Mouse (Mus musculus) heart, postnatal 0 days (tissue): ENCODE results near the gene Vwa8.

Experiments
- CTCF ChIP-seq: IDR thresholded peaks from 2 replicates; pipeline ENCODE4 v1.5.1; 2016; ENCODE audit warnings: antibody characterized with exemption, control low read depth, low read depth
- EP300 ChIP-seq: IDR thresholded peaks from 2 replicates; pipeline ENCODE4 v1.6.1; 2016; ENCODE audit warnings: antibody characterized with exemption, low read depth

DNA sequence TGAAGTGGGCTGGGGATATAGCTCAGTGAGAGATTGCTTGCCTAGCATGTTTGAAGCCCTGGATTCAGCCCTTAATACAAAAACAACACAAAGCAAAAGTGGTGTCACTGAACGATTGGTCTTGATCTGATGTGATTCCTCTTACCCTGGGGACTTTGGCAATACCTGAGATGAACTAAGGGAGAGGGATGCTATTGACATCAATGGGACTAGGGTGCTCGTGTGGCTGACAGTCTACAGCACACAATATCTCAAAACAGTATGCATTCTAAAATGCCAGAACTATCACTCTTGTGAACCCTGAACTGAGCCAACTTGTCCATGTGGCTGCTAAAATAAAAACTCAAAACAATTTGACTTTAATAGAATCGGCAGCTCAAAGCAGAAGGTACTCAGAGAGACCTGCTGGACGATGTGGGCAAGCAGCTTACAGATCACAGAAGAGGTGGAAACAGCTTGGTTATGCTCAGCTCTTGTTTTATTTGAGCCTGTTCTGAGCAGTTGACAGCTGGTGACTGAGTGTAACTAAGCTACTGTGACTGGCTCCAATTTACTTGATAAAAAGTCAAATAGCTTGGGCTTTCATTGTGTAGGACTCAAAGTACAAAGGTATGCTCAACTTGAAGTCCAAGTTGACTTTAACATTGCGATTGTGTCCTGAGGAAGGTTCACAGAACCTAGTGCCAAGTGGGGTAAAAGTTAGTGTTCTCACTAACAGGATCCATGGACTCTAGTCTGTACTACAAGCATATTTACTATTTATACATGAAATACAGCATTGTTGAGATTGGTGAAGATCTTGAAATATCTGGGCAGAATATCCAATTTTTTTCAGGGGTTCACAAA, 3.8 kb downstream of the Vwa8 start:
- TF ChIP-seq CTCF, result no peak
- no peak for TF ChIP-seq EP300
